ENCODE assay signal across 8 mouse cellular contexts in the genomic region with DNA sequence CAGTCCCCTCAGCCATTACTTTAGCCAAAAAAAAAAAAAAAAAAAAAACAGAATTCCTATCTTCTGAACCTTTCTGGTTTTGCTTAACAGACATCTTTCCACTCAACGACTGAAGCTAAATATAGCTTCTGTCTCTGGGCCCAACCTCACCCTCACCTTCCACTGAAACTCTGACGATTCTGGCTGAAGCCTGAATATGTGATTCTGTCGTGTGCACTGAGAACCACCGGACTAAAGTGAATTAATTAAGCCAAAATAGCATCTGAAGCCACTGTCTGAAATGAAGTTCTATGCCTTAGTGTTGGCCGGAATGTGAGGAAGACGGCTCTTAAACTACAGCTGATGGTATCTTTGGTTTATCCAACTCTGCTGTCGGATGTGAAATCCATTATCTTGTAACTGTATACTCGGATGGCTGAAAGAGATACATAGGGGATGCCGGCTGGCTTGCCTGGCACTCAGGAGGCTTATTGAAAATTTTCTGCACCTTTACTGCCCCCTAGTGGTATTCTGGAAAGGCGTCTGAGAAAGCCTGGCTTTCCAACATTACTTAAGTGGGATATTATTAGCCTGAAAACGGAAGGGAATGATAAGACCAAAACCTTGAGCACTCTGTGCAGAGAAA.
DNase-seq lines count a peak whose midpoint lies in the region; ATAC-seq and TF ChIP-seq lines count a peak whose summit lies in the region.

No protein-coding gene starts in this region.

- TF ChIP-seq CTCF in CH12.LX (conservative IDR thresholded peaks at IDR 0.05 in 1 of 2, IDR thresholded peaks at IDR 0.05 in 1 of 2; ENCODE audit: low read depth in 2 of 2, low read length in 2 of 2) = peak; percentile 88
- peak; percentile 81 for TF ChIP-seq CTCF in brain, embryonic 14.5 days (IDR thresholded peaks at IDR 0.05; ENCODE audit: borderline replicate concordance, extremely low read depth, insufficient read depth, insufficient read length)
- TF ChIP-seq CTCF in embryonic fibroblast, embryonic 13.5 days (IDR thresholded peaks at IDR 0.05; ENCODE audit: borderline replicate concordance, insufficient read depth, low read length) = no peak
- peak; percentile 90 for TF ChIP-seq CTCF in stomach, postnatal 0 days (IDR thresholded peaks at IDR 0.05; ENCODE audit: low read depth)

- H3K9me3 ChIP-seq in CH12.LX (replicated peaks; ENCODE audit: low read length) = peaks cover 10% of the 10 kb centered on the region
- no peaks in the 10 kb centered on the region; the same call in 1 of the 2 replicates for H3K9me3 ChIP-seq in heart, embryonic 12.5 days (replicated peaks)
- H3K9me3 ChIP-seq in kidney, embryonic 14.5 days (ENCODE audit: control insufficient read depth, low read length) = no peaks in the 10 kb centered on the region
- H3K9me3 ChIP-seq in limb, embryonic 12.5 days = 0 out of 2 replicates have a peak, but pooled peaks cover 4% of the 10 kb centered on the region
- no peaks in the 10 kb centered on the region for H3K9me3 ChIP-seq in stomach, postnatal 0 days (ENCODE audit: control insufficient read depth, low read length)

- H3K36me3 ChIP-seq in CH12.LX (replicated peaks in 1 of 2; ENCODE audit: control insufficient read depth in 1 of 2, insufficient read depth in 1 of 2, low read length in 1 of 2) (no peaks in the 10 kb centered on the region), myocyte (ENCODE audit: control insufficient read depth, insufficient read depth) (no peaks in the 10 kb centered on the region)
- no peaks in the 10 kb centered on the region for H3K36me3 ChIP-seq in heart, embryonic 12.5 days
- H3K36me3 ChIP-seq in kidney, embryonic 14.5 days (ENCODE audit: control insufficient read depth, insufficient read depth, low read length) = no peaks in the 10 kb centered on the region
- no peaks in the 10 kb centered on the region for H3K36me3 ChIP-seq in limb, embryonic 12.5 days
- no peaks in the 10 kb centered on the region for H3K36me3 ChIP-seq in stomach, postnatal 0 days (ENCODE audit: control insufficient read depth, insufficient read depth, low read length)

- H3K4me2 ChIP-seq in CH12.LX (ENCODE audit: insufficient read depth, low read depth, poor library complexity, severe bottlenecking) (peak overlapping the region; percentile 51), myocyte (ENCODE audit: low read depth) (peak overlapping the region; percentile 50)
- peak overlapping the region; percentile 31; the same call in 1 of the 2 replicates for H3K4me2 ChIP-seq in heart, embryonic 12.5 days
- no peak overlapping the region for H3K4me2 ChIP-seq in kidney, embryonic 14.5 days (replicated peaks; ENCODE audit: low read depth, low read length)
- no peak overlapping the region for H3K4me2 ChIP-seq in limb, embryonic 12.5 days
- no peak overlapping the region for H3K4me2 ChIP-seq in stomach, postnatal 0 days (replicated peaks; ENCODE audit: low read depth)

- no peak for TF ChIP-seq EP300 in CH12.LX (IDR thresholded peaks at IDR 0.05; ENCODE audit: low read length)
- no peak for TF ChIP-seq EP300 in stomach, postnatal 0 days (optimal IDR thresholded peaks at IDR 0.05)

- ATAC-seq in heart, embryonic 12.5 days (ENCODE audit: insufficient number of reproducible peaks, low FRiP score) = peak; percentile 46; the same call in 1 of the 2 replicates
- ATAC-seq in kidney, embryonic 14.5 days (ENCODE audit: low FRiP score, low TSS enrichment) = peak; percentile 51; the same call in 1 of the 2 replicates
- 0 out of 2 replicates have a peak, but pooled peaks have one; percentile 50 for ATAC-seq in limb, embryonic 12.5 days (ENCODE audit: insufficient number of reproducible peaks, insufficient read depth, low FRiP score, low TSS enrichment, low read depth)
- ATAC-seq in stomach, postnatal 0 days (ENCODE audit: low FRiP score, low TSS enrichment) = peak; percentile 56; the same call in 1 of the 2 replicates

- H3K27me3 ChIP-seq in CH12.LX (replicated peaks) = no peaks in the 10 kb centered on the region
- no peaks in the 10 kb centered on the region for H3K27me3 ChIP-seq in heart, embryonic 12.5 days (replicated peaks)
- no peaks in the 10 kb centered on the region for H3K27me3 ChIP-seq in kidney, embryonic 14.5 days (ENCODE audit: control insufficient read depth, insufficient read depth, low read length)
- 0 out of 2 replicates have a peak, but pooled peaks cover 2% of the 10 kb centered on the region for H3K27me3 ChIP-seq in limb, embryonic 12.5 days
- H3K27me3 ChIP-seq in myocyte (ENCODE audit: control insufficient read depth, insufficient read depth, insufficient read length) = no peaks in the 10 kb centered on the region
- no peaks in the 10 kb centered on the region for H3K27me3 ChIP-seq in stomach, postnatal 0 days (ENCODE audit: control insufficient read depth, insufficient read depth, low read length)

- peak; percentile 80 for DNase-seq in CH12.LX (ENCODE audit: extremely low read depth)
- peak; percentile 95 for DNase-seq in brain, embryonic 14.5 days (ENCODE audit: low read depth)
- peak; percentile 50 for DNase-seq in stomach, postnatal 0 days (ENCODE audit: low spot score)

- in situ Hi-C loops in CH12.LX (cut with MboI; ENCODE audit: low pct_ligation_motif_present, low pct_unique_long_range_greater_than_20kb, low sequenced_read_pairs) = loop anchor here (5.0 to 25.0 kb wide), 5 partner anchors 59 to 619 kb away; a partner anchor contains a TSS

- TF ChIP-seq RAD21 in CH12.LX (IDR thresholded peaks at IDR 0.05; ENCODE audit: low read depth, low read length) = peak; percentile 92

- H3K27ac ChIP-seq in CH12.LX (ENCODE audit: insufficient read depth, low read depth) = no peak overlapping the region
- H3K27ac ChIP-seq in embryonic fibroblast, embryonic 13.5 days (ENCODE audit: insufficient read depth, low read length) = peak overlapping the region; percentile 96
- no peak overlapping the region for H3K27ac ChIP-seq in heart, embryonic 12.5 days (ENCODE audit: poor library complexity, severe bottlenecking)
- H3K27ac ChIP-seq in kidney, embryonic 14.5 days (ENCODE audit: low read depth, low read length) = no peak overlapping the region
- H3K27ac ChIP-seq in limb, embryonic 12.5 days = no peak overlapping the region
- no peak overlapping the region for H3K27ac ChIP-seq in stomach, postnatal 0 days (replicated peaks)

- TF ChIP-seq POLR2A in CH12.LX (IDR thresholded peaks at IDR 0.05; ENCODE audit: low read depth, low read length) = no peak
- TF ChIP-seq POLR2A in brain, embryonic 14.5 days (IDR thresholded peaks at IDR 0.05; ENCODE audit: borderline replicate concordance, extremely low read depth, insufficient read depth, insufficient read length, poor library complexity, severe bottlenecking) = no peak
- TF ChIP-seq POLR2A in embryonic fibroblast, embryonic 13.5 days (IDR thresholded peaks at IDR 0.05; ENCODE audit: low read depth, low read length) = no peak
- TF ChIP-seq POLR2A in myocyte (IDR thresholded peaks at IDR 0.05; ENCODE audit: insufficient read length, low read depth) = no peak

- H3ac ChIP-seq in myocyte (ENCODE audit: control insufficient read depth, insufficient read length) = no peak overlapping the region

- H3K79me2 ChIP-seq in CH12.LX (replicated peaks; ENCODE audit: control insufficient read depth, extremely low read depth, insufficient read depth, poor library complexity, severe bottlenecking) = no peaks in the 10 kb centered on the region
- H3K79me2 ChIP-seq in myocyte (ENCODE audit: control insufficient read depth, insufficient read depth) = no peaks in the 10 kb centered on the region

- no peak overlapping the region for H3K4me3 ChIP-seq in CH12.LX (replicated peaks in 1 of 3; ENCODE audit: low read depth in 2 of 3, low read length in 2 of 3, poor library complexity in 1 of 3)
- H3K4me3 ChIP-seq in embryonic fibroblast, embryonic 13.5 days (ENCODE audit: insufficient read depth, low read length) = no peak overlapping the region
- H3K4me3 ChIP-seq in heart, embryonic 12.5 days = no peak overlapping the region
- no peak overlapping the region for H3K4me3 ChIP-seq in kidney, embryonic 14.5 days (ENCODE audit: low read length)
- no peak overlapping the region for H3K4me3 ChIP-seq in limb, embryonic 12.5 days (replicated peaks)
- no peak overlapping the region for H3K4me3 ChIP-seq in myocyte
- no peak overlapping the region for H3K4me3 ChIP-seq in stomach, postnatal 0 days (ENCODE audit: low read depth, low read length)

- 4% methylated on average over 11 of the region's 11 CpGs for WGBS in heart, embryonic 12.5 days
- 9% methylated on average over 11 of the region's 11 CpGs for WGBS in kidney, embryonic 14.5 days
- WGBS in limb, embryonic 12.5 days = 25% methylated on average over 11 of the region's 11 CpGs
- 13% methylated on average over 11 of the region's 11 CpGs for WGBS in stomach, postnatal 0 days

- no peak overlapping the region for H3K9ac ChIP-seq in CH12.LX (ENCODE audit: insufficient read depth, low read depth)
- H3K9ac ChIP-seq in heart, embryonic 12.5 days = no peak overlapping the region
- no peak overlapping the region for H3K9ac ChIP-seq in kidney, embryonic 14.5 days (ENCODE audit: low read depth, low read length)
- H3K9ac ChIP-seq in limb, embryonic 12.5 days (replicated peaks) = no peak overlapping the region
- no peak overlapping the region for H3K9ac ChIP-seq in stomach, postnatal 0 days (ENCODE audit: low read length)

- H3K4me1 ChIP-seq in CH12.LX (ENCODE audit: control insufficient read depth in 1 of 2, insufficient read depth in 2 of 2) = peaks cover 8 to 27% of the 10 kb centered on the region in 2 experiments
- H3K4me1 ChIP-seq in embryonic fibroblast, embryonic 13.5 days (ENCODE audit: control insufficient read depth, insufficient read depth, low read length) = peaks cover 5% of the 10 kb centered on the region; the same call in 1 of the 2 replicates
- peaks cover 31% of the 10 kb centered on the region for H3K4me1 ChIP-seq in heart, embryonic 12.5 days (replicated peaks)
- H3K4me1 ChIP-seq in kidney, embryonic 14.5 days (ENCODE audit: control insufficient read depth, insufficient read depth, low read length) = no peaks in the 10 kb centered on the region
- H3K4me1 ChIP-seq in limb, embryonic 12.5 days (replicated peaks) = peaks cover 16% of the 10 kb centered on the region
- H3K4me1 ChIP-seq in stomach, postnatal 0 days (replicated peaks; ENCODE audit: control insufficient read depth, insufficient read depth) = no peaks in the 10 kb centered on the region

- dilution Hi-C loops in CH12.LX (cut with MboI; ENCODE audit: extremely low pct_ligation_motif_present, extremely low pct_unique_long_range_greater_than_20kb, low sequenced_read_pairs) = no loop called here

TF ChIP-seq in CH12.LX, 34 proteins besides CTCF, POLR2A, EP300 and RAD21 (continues in another document):
- no peak for TF ChIP-seq JUN (IDR thresholded peaks at IDR 0.05; ENCODE audit: insufficient read depth, low read depth, low read length)
- peak; percentile 82 for TF ChIP-seq ZC3H11A (IDR thresholded peaks at IDR 0.05; ENCODE audit: low read depth, low read length)
- 0 out of 2 replicates have a peak, but pooled peaks have one; percentile 4 for TF ChIP-seq TCF12 (IDR thresholded peaks at IDR 0.05; ENCODE audit: low read depth, low read length)

TF ChIP-seq in myocyte, 11 proteins besides CTCF, POLR2A, EP300 and RAD21 (continues in another document):
- TF ChIP-seq SRF (IDR thresholded peaks at IDR 0.05; ENCODE audit: control insufficient read depth, insufficient read length, low read depth) = no peak
- TF ChIP-seq USF1 (IDR thresholded peaks at IDR 0.05; ENCODE audit: low read depth) = no peak
- TF ChIP-seq REST (IDR thresholded peaks at IDR 0.05; ENCODE audit: insufficient read depth, insufficient read length) = no peak

Comparison
In these comparisons a context has a peak if more than half of its experiments do, and no peak if none do; other contexts are left out.
1. H3K4me2 ChIP-seq: peak in CH12.LX (single experiment), heart, embryonic 12.5 days (single experiment) and myocyte (single experiment); none in kidney, embryonic 14.5 days (single experiment), limb, embryonic 12.5 days (single experiment) and stomach, postnatal 0 days (single experiment).
2. Peak in every context shown above with its lines, with median percentiles within 50 percentile points of each other: DNase-seq and ATAC-seq.